Mouse (Mus musculus): ENCODE data around the gene 2810021J22Rik.

DNA sequence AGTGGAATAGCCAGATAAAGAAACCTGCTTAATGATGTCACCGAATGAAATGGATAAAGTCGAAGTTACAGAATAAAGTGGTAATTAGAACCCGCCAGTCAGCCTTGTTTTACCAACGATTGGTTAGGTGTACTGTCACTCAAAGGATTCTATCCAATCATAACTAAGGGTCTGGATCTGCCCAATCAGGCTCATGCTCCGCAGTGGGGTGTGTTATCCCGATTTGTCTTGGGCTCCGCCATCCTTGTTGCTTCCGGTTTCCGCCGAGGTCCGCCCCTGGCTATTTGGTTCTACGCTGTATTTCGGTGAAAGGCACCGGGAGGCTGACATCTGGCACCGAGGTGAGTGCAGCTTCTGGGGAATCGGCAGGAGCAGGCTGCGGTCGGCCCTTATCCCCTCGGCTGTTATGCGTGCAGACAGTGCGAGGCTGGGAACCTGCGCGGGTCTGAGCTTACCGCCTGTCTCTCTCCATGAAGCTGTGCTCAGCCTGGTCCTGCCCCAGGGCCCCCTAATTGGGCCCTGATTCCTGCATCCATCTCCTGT lies 20.0 kb upstream of the 2810021J22Rik start, which contains the start of gene Gm12258:
- TF ChIP-seq CTCF (IDR thresholded peaks at IDR 0.05; ENCODE audit: low read depth, low read length), result no peak
- TF ChIP-seq POLR2A (IDR thresholded peaks at IDR 0.05; ENCODE audit: borderline replicate concordance, low read depth, low read length), result no peak
